Mouse (Mus musculus): ENCODE data around the gene Cyp2b9.
"Not testable (repeated sequence)": the region's sequence is repeated elsewhere in the genome, so short reads cannot be mapped to it uniquely, and the experiment has no call there.

Gene Cyp2b9

DNA sequence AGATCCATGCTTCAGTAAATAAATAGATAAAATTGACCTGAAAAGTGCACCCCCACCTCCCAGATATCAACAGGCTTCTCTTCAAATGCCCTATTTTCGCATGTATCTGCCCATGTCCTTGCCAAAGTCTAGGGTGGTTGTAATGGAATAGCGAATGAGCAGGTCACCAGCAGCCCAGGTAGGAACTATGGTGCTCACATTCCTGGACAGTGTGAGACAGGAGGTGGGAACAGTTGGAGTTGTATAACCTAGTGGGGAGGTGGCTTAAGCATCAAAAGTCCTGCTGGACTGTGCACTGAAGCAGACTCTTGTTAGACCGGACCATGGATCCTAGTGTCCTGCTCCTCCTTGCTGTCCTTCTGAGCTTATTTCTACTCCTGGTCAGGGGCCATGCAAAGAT, at the start of gene Cyp2b9:
Gene Cyp2b9 (plus strand): TSS at position 301 of the 400 bp plus-strand sequence.
- DNase-seq = not testable (repeated sequence)

DNA sequence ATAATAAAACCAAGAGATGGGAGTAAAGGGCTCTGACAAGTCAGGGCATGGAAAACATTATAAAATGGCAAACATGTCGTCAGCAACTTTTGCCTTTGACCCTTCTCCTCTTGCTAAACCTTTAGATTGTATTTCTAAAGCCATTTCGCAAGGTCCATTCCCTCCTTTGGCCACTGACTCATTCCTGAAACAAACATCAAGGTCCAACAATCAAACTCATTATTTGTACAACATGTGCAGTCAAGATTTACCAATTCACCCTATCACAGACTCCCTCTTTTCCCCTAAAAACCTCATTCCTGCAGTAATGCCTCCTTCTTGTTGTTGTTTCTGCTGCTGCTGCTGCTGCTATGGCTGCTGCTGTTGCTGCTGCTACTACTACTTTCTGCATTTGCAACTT, 33.6 kb upstream of the Cyp2b9 start:
- DNase-seq = not testable (repeated sequence)

DNA sequence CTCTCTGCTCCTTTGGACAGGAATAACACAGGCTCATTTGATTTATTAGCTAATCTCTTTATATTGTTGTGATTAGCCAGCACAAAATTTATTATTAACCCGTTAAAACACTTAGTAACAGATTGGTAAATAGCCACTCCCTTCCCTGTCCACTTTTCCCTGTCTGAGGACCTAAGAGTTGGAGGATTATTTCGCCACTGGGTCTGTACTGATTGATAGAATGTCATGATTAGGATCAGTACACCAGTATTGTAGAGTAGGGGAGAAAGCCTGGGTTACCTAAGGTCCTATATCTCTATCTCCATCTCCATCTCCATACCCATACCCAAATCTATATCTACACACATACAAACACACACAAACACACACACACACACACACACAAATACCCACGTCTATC, 29.6 kb upstream of the Cyp2b9 start:
- DNase-seq = not testable (repeated sequence)

DNA sequence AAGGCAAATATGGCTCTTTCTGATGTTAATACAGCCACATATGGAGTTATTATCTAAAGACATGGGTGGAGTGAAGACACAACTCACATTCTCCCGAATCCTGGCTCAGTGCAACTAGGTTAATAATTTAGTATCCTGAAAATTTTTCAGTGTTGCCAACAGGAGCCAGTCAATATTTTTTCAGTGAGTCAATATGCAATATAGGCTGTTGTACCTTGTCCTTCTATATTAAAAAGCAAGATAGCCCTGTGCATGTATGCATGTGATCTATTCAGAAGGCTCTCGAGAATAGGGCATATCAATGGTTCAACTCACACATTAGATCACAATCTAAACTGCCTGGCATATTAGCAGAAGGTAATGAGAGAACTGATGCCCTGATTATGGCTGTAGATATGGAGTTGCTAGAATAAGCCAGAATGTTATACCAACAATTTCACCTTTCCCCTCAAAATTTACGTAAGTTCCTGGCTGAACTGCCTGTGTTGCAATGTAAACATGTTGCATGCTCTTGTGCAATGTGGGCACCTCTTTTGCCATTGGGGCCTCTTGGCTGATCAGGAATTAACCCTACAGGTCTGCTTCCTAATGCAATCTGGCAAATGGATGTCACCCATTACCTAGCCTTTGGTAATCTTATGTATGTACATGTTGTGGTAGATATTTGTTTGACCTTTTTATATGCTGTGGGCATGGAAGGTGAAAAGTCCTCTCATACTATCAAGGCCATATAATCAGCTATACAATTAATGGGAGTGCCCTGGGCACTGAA, 4.3 kb upstream of the Cyp2b9 start:
- DNase-seq = not testable (repeated sequence)

DNA sequence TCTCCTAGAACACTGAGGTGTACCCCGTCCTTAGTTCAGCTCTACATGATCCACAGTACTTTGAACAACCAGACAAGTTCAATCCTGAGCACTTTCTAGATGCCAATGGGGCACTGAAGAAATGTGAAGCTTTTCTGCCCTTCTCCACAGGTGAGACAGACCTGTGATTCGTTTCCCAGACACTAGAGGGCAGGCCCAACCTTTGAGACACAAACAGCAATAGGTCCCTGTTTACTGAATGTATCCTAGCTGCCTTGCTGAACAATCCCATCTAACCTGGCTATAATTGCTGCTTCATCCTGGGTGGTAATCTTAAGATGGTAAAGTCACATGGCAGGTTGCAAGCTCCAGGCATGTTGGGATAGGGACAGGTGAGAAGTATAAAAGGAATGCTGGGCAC, 27.9 kb downstream of the Cyp2b9 start:
- peak; percentile 36 for DNase-seq

DNA sequence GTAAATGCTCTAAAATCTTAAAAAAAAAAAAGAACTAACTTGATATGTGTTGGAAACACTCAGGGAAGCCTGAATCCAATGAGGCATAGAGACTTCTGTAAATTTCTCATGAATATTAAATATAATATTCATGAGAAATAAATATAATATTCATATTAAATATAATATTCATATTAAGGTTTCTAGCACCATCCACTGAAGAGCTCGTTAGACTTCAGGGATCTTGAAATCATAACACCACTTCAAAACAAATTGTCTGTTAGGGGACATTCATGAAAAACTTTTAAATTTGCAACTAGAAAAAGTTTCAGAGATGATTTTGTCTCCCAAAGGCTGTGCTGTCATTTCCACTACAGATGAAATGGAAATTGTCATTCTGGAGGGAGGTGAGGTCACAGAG, 86.8 kb downstream of the Cyp2b9 start, which contains the start of gene Vmn1r184:
Gene Vmn1r184 (plus strand): TSS at position 301 of the 400 bp plus-strand sequence.
- not testable (repeated sequence) for DNase-seq

Measured in lung, postnatal 36 days (tissue).